Mouse (Mus musculus): ENCODE measurements around the gene Taldo1.
"Not testable (repeated sequence)": the region's sequence is repeated elsewhere in the genome, so short reads cannot be mapped to it uniquely, and the experiment has no call there.

Gene Taldo1

DNA sequence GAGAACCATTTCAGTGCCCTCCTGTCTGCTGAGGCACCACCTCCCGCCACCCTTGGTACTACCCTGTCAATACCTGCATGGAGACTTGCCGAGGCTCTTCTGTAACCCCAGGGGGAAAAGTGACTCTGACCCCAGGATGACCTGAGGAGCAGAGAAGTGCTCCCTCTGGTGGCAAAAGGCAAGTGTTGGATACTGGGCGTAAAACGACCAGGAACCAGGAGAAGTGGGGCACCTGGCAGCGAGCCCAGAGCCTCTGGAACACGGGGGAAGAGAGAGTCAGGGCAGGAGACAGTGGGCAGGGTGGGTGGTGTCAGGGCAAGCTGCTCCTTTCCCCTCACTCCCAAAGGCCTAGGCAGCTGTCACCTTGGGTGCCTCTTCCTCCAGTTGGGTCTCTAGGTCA is 48.6 kb downstream of the Taldo1 start:
- DNase-seq (ENCODE audit: low spot score) = peak; percentile 73

DNA sequence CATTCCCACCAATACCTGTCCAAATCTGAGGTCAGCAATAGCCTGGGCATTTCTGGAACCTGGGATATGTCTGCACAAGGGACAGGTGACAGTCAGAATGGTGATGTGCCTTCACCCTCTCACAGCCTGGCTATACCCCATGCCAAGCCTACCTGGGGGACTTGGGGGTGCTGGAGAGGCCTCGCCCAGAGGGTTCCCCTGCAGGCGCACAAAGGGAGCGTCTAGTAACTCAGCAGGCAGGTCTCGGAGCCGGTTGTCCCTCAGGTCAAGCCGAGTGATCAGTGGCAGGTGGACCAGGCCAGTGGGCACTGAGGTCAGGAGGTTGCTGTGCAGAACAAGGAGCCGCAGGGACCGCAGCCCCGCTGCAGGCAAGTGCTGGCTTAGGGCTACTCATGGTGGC is 49.5 kb downstream of the Taldo1 start:
- no peak for DNase-seq (ENCODE audit: low spot score)

DNA sequence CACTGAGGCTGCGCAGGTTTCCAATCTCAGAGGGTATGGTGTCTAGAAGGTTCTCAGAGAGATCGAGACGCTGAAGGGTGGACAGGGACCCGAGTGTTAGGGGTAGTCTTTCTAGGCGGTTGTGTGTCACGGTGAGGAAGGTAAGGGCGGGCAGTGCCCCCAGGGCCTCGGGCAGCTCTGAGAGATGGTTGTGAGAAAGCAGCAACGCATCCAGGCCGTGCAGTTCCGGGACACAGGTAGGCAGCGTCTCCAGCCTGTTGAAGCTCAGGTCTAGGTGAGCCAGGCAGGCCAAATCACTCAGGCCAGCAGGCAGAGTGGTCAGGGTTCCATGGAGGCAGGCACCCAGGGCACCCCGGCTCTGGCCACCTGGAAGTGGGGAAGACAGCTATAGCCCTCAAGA is 50.2 kb downstream of the Taldo1 start:
- DNase-seq (ENCODE audit: low spot score) = no peak

DNA sequence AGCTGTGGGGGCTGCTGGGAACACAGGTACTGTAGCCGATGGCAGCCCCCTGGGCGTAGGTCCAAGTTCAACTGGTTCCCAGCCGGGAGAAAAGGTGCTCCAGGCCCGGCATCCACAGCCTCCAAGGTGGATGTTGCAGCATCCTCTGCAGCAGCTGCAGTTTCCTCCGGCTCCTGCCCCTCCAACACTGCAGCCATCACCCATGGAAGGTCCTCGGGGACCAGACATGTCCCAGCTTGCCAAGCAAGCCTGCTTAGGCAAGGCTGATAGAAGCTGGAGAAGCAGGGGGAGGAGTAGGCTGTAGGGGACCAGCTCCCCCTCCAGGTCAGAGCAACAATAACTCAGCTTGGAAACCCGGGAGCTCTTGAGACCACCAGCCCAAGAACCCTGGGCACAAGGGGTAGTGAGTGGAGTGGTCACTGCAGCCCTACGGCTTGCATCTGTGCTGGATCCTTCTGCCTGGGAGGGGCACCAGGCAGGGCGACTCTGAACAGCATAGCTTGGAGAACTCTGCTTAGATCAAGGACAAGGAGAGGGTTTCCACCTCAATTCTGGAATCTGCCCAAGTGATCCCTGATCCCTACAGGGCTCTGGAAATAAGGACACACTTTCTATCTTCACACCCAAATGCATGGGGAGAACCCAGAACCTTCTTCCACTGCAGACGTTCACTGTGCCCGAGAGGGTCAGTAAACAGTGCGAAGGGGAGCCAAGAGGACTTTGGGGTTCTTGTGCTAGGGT is 51.3 kb downstream of the Taldo1 start:
- DNase-seq (ENCODE audit: low spot score) = peak; percentile 76

DNA sequence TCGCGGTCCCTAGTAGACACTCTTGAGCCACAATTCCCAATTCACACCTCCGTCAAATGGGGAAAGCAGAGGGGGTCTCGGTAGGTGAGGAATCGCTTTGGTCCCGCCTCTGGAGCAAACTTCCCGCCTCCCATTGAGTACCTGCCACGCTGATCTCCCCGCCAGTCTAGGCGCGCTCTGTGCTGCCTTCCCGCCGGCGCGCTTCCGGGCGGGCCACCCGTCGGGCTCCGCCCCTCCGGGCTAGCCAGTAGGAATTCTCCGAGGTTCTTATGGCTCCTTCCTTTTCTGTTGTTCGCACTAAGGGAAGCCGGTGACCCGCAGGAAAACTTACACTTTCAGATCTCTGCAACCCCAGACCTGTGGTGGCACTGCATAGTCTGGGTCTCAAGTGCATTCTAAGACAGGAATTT is 51.8 kb downstream of the Taldo1 start, which contains the start of gene Pidd1:
Pidd1 (minus strand) TSS at position 198 of the 410 bp plus-strand sequence.
- peak; percentile 91 for DNase-seq (ENCODE audit: low spot score)

DNA sequence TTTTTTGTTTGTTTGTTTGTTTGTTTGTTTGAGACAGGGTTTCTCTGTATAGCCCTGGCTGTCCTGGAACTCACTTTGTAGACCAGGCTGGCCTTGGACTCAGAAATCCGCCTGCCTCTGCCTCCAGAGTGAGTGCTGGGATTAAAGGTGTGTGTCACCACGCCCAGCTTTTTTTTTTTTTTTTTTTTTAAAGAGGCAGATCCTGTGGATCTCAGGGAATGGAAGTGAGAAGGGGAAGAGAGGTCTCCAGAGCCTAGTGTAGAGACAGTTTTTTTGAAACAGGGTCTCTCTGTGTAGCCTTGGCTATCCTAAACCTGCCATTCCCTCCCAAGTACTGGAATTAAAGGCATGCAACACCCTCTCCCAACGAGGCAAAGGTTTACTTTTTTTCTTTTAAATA is 54.4 kb downstream of the Taldo1 start:
- DNase-seq (ENCODE audit: low spot score) = not testable (repeated sequence)

DNA sequence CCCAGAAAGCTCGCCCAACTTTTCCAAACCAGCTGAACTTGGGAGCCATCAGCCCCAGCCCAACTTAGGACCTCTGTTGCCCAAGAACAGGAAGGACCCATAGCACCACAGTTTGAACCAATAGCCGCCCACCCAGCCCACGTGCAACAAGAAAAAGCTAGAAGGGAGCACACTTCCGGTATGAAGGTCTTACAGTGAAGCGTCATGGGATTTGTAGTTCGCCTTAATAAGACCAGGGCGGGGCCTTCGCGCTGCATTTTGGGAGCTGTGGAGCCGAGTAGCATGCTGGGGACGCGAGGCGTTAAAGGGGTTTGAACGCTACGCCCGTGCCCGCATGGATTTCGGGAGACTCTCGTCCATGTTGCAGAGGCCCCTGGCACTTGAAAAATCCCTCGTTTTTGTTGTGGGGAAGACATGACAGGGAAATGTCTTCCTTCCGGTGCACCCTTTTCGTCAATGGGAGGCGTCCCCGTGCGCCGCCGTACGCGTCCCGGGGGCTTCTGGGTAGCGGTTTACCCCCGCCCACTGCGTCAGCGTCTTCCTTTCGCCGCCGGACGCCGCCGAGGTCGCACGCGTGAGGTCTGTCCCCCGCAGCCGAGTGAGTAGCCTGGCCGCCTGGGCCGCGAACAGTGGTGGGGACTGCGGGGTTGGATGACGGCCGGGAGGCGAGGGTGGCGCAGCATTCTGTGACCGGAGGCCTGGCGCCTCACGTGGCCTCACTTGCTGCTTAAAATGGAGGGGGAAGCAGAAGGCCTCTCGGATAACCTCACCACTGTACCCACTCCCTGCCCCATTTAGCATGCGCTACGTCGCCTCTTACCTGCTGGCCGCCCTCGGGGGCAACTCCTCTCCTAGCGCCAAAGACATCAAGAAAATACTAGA is 55.4 kb downstream of the Taldo1 start, which contains the start of gene Rplp2:
Rplp2 (plus strand) TSS at position 261 of the 882 bp plus-strand sequence.
- peak; percentile 96 for DNase-seq (ENCODE audit: low spot score)

DNA sequence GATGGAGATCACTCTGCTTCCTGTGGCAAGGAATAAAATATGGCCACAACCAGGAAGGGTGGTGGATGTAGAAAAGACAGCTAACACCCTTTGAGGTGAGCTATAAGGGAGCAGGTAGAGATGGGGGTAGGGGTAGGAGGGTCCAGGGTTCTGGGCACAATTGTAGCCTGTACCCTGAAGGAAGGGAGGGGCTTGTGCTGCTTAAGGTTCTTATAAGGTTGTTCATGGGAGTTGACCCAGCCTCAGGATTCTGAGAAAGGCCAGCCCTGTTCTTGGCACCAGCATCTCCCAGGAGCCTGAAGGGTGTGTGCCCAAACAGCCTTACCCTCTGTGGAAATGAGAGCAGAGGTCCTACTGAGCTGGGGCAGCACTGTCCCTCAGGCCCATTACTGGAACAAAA is 59.9 kb downstream of the Taldo1 start:
- DNase-seq (ENCODE audit: low spot score) = no peak
